Mouse (Mus musculus) lung, postnatal 0 days (tissue): ENCODE measurements at regions not wholly inside any gene's neighbourhood (a gene's known extent, or its start where the extent isn't known, plus 50 kb on each side); places are given as distances from the start of the nearest gene placed in this dataset.
"Not testable (repeated sequence)": the region's sequence is repeated elsewhere in the genome, so short reads cannot be mapped to it uniquely, and the experiment has no call there.

Source experiments
- ATAC-seq: fragments of 200-750 bp; cut with Nextera tagmentation; 2 replicates; pipeline ENCODE4 v1.8.0; 2017; ENCODE audit warnings: moderate library complexity
- DNase-seq: peaks from one replicate; pipeline ENCODE4 v3.0.0-alpha.2; 2016; ENCODE audit warnings: low spot score
- H3K27ac ChIP-seq: fragments of 300-500 bp; sonication (generic); 2 replicates; pipeline ENCODE4 v1.5.1; 2014; ENCODE audit warnings: antibody characterized with exemption, mild to moderate bottlenecking, low read length, mixed read lengths
- H3K27me3 ChIP-seq: fragments of 300-500 bp; sonication (generic); replicated peaks from 2 replicates; pipeline ENCODE4 v1.6.1; 2014; ENCODE audit warnings: low read length, mixed read lengths; ENCODE audit not compliant: insufficient read depth
- H3K36me3 ChIP-seq: fragments of 300-500 bp; sonication (generic); 2 replicates; pipeline ENCODE4 v1.6.1; 2014; ENCODE audit warnings: low read length, mixed read lengths; ENCODE audit not compliant: insufficient read depth
- H3K4me1 ChIP-seq: fragments of 300-500 bp; sonication (generic); 2 replicates; pipeline ENCODE4 v1.6.1; 2014; ENCODE audit warnings: antibody characterized with exemption, low read depth, low read length, mixed read lengths; ENCODE audit not compliant: insufficient read depth
- H3K4me2 ChIP-seq: fragments of 300-500 bp; sonication (generic); replicated peaks from 2 replicates; pipeline ENCODE4 v1.6.1; 2014; ENCODE audit warnings: low read depth, mild to moderate bottlenecking, low read length, moderate library complexity, mixed read lengths
- H3K4me3 ChIP-seq: fragments of 300-500 bp; sonication (generic); 2 replicates; pipeline ENCODE4 v1.5.1; 2014; ENCODE audit warnings: low read depth, low read length
- H3K9ac ChIP-seq: fragments of 300-500 bp; sonication (generic); replicated peaks from 2 replicates; pipeline ENCODE4 v1.6.1; 2014; ENCODE audit warnings: low read depth, mild to moderate bottlenecking
- H3K9me3 ChIP-seq: fragments of 300-500 bp; sonication (generic); 2 replicates; pipeline ENCODE4 v1.6.1; 2016; ENCODE audit warnings: low read length, mixed read lengths
- CTCF ChIP-seq: IDR thresholded peaks from 2 replicates; pipeline ENCODE4 v1.5.1; 2016; ENCODE audit warnings: antibody characterized with exemption, mild to moderate bottlenecking
- EP300 ChIP-seq: IDR thresholded peaks from 2 replicates; pipeline ENCODE4 v1.6.1; 2016; ENCODE audit warnings: antibody characterized with exemption, mild to moderate bottlenecking, control low read depth
- WGBS: fragments of 180-500 bp; shearing (Covaris S2); extraction: QIAGEN DNeasy Blood & Tissue Kit; methylation state at CpG from one replicate; pipeline ENCODE4 v1.1.7; 2014; 5-methylcytosine and 5-hydroxymethylcytosine counted together

DNA sequence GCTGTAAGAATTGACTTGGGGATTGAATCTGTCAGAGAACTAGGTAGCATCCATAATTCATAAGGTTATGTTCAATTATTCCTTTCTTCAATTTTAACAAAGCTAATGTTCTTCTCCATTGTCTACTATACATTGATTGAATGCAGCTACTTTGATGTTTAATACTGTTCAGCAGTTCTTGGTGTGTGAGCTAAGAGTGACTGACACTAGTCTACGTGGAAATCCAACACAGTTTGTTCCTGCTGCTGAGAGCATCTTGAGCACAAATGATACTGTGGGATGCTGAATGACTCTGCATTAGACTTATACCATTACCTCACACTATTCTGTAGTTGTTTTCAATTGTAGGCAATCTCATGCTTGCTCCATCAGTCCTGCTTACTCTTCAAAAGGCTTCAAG, 249.4 kb upstream of the Akr1e1 start:
- Histone ChIP-seq H3K4me2 (no peak overlapping the region), H3K9me3 (no peaks in the 10 kb centered on the region), H3K4me3 (no peak overlapping the region), H3K4me1 (no peaks in the 10 kb centered on the region), H3K36me3 (no peaks in the 10 kb centered on the region), H3K27me3 (no peaks in the 10 kb centered on the region), H3K27ac (no peak overlapping the region), H3K9ac (no peak overlapping the region)
- 70% methylated on average over 1 of the region's 1 CpGs for WGBS
- no peak for DNase-seq
- TF ChIP-seq CTCF = no peak
- ATAC-seq = no peak

DNA sequence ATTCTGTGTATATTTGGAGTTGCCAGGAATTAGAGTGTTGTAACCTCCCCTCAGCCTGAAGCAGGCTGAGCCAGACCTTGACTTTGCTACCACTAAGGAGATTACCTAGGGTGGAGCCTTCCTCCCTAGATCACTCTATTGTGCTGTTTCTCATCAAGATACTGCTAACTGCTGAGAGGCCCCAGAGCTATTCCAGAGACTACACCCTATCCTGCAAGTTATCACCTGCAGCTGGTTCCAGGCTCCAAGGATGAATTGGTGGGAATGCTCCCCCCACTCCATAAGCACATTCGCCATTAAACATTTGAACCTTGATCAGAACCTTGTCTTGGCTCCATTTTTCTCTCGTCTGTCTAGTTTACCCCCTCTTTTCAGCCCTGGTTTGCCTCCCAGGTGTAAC, 230.5 kb upstream of the Akr1e1 start:
- not testable (repeated sequence) for ATAC-seq
- 78% methylated on average over 2 of the region's 2 CpGs for WGBS

DNA sequence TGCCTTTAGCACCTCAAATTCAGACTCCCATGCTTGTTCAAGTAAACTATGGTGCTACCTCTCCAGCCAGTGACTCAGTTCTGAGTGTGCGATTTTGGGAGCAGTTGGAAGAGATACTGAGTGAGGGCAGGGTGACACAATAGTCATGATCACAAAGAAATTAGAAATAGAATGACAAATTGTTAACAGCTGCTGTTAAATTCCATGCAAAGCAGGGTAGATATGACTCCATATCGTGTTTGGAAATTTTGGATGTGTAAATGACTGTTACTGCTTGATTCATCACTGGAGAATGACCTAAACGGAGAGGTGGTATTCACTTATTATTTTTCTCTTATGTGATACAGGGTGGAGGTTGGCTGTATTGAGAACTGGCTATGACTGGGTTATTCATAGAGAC, 217.8 kb upstream of the Akr1e1 start:
- Histone ChIP-seq H3K4me2 (no peak overlapping the region), H3K9ac (no peak overlapping the region), H3K27me3 (no peaks in the 10 kb centered on the region), H3K27ac (no peak overlapping the region), H3K36me3 (no peaks in the 10 kb centered on the region), H3K4me3 (no peak overlapping the region), H3K4me1 (no peaks in the 10 kb centered on the region), H3K9me3 (no peaks in the 10 kb centered on the region)
- ATAC-seq = no peak
- TF ChIP-seq CTCF = no peak
- no peak for TF ChIP-seq EP300
- WGBS = 81% methylated on average over 3 of the region's 3 CpGs
- no peak for DNase-seq

More for the DNA sequence above, 230.5 kb upstream of the Akr1e1 start:
- not testable (repeated sequence) for H3K36me3 ChIP-seq, H3K9me3 ChIP-seq, H3K27me3 ChIP-seq, H3K27ac ChIP-seq, H3K4me1 ChIP-seq, H3K4me3 ChIP-seq, DNase-seq, H3K9ac ChIP-seq, H3K4me2 ChIP-seq

DNA sequence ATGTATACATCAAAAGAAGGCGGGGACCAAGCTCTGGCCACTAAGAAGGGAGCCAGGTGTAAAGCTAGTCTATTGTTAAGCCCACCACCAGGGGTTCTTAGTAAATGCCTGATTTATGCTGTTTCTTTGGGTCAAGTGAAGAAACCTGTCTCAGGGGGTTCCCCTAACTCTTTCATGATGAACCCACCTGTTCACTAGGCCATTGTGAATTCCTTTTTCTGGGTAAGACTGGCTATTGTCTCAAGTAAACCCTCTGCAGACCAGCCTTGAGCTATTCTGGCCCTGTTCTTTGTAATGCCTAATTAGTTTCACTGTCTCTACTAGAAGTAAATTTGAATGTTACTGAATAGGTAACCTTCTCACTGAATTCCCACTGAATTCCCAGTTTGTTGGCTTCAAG, 216.8 kb upstream of the Akr1e1 start:
- WGBS = 96% methylated on average over 1 of the region's 1 CpGs
- not testable (repeated sequence) for DNase-seq, H3K9ac ChIP-seq, H3K27me3 ChIP-seq, H3K36me3 ChIP-seq, H3K9me3 ChIP-seq, H3K4me1 ChIP-seq, ATAC-seq, H3K27ac ChIP-seq, H3K4me2 ChIP-seq, H3K4me3 ChIP-seq

DNA sequence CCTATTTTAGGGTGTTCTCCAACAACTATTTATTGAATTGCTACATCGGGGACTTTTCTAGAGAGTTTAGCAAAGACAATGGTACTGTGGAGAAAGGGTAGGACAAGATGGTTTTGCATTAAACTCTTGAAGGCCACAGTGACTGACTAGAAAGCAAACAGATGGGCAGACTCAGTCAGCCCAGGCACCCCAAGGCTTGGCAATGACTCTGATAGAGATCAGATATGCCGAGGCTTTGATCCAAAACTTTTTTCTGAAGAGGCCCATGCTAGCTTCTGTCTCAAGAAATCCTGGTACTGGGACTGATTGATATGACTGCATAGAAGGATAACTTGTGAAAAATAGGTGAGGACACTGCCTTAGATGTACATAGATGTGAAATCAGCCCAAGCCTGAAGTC, 197.9 kb upstream of the Akr1e1 start:
- Histone ChIP-seq H3K27me3 (no peaks in the 10 kb centered on the region), H3K4me1 (no peaks in the 10 kb centered on the region), H3K9me3 (no peaks in the 10 kb centered on the region), H3K27ac (no peak overlapping the region), H3K4me2 (no peak overlapping the region), H3K9ac (no peak overlapping the region), H3K36me3 (no peaks in the 10 kb centered on the region), H3K4me3 (no peak overlapping the region)
- DNase-seq (no peak), ATAC-seq (no peak)
- TF ChIP-seq CTCF (no peak), EP300 (no peak)
- 80% methylated on average over 2 of the region's 2 CpGs for WGBS

DNA sequence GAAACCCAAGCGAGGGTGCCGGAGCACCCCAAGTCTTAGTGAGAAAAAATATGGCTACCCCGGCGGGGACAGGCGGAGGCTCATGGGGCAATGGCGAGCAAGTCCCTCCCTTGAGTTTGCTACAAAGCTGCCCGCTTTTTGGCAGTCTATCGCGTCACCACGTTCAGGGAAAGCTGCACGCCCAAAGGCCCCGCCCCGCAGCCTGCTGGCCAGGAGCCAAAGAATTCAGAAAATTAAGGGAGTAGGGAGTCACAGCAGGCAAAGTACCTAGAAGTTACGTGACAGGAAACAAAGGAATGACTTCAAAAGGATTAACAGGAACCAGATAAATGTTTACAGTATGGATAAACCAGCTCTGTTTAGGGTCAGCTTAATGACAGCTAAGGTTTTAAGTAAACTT, 191.7 kb upstream of the Akr1e1 start:
- Histone ChIP-seq H3K27me3 (no peaks in the 10 kb centered on the region), H3K27ac (no peak overlapping the region), H3K4me2 (no peak overlapping the region), H3K9me3 (no peaks in the 10 kb centered on the region), H3K36me3 (no peaks in the 10 kb centered on the region), H3K4me3 (no peak overlapping the region), H3K4me1 (no peaks in the 10 kb centered on the region), H3K9ac (no peak overlapping the region)
- ATAC-seq (no peak), DNase-seq (no peak)
- TF ChIP-seq EP300 = no peak
- WGBS = 80% methylated on average over 14 of the region's 14 CpGs

DNA sequence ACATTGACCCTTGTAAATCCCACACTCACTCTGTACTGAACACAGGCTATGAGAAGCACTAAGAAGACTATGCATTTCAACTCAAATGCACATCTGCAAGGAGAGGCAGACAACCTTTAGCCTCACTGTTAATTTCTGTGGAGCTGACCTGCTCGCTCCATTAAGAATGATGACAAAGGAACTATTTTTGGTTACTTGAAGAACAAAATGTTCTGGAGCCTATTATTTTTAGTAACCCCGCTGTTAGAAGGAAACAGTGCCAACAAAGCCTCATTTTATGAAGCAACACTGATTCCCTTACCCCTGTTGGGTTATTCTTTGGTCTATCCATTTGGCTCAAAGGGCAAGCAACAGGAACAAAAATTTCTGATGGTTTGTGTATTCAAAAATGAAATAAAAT, 182.2 kb upstream of the Akr1e1 start:
- TF ChIP-seq EP300 (0 out of 2 replicates have a peak, but pooled peaks have one; percentile 14), CTCF (no peak)
- peak; percentile 31 for DNase-seq
- Histone ChIP-seq H3K4me3 (no peak overlapping the region), H3K36me3 (no peaks in the 10 kb centered on the region), H3K4me2 (no peak overlapping the region), H3K9me3 (no peaks in the 10 kb centered on the region), H3K27ac (no peak overlapping the region), H3K9ac (no peak overlapping the region), H3K27me3 (no peaks in the 10 kb centered on the region), H3K4me1 (no peaks in the 10 kb centered on the region)
- ATAC-seq = no peak
- WGBS = 63% methylated on average over 2 of the region's 2 CpGs
